Mouse (Mus musculus) megakaryocyte, adult 5-6 weeks (primary cell): Measurements from ENCODE around the gene Sgf29. TPM values are rescaled to one million over a fixed set of nuclear protein-coding genes. Genes with fewer than 3 reads are reported as not detected.

Source experiments
- ATAC-seq: 2 replicates; pipeline ENCODE4 v1.8.0; 2016; ENCODE audit warnings: mild to moderate bottlenecking, inconsistent platforms; ENCODE audit not compliant: poor library complexity, severe bottlenecking
- total RNA-seq, 2 experiments: library from RNA; stranded (forward) in 1 of 2; stranded (reverse) in 1 of 2; fragments of 153-499, 151-499 nt in 1 of 2; fragments of 221-1000, 200-1000 nt in 1 of 2; gene quantifications; 2 replicates each; pipeline versions ENCODE4 v1.2.3 to v1.2.4; 2015 to 2017

Gene Sgf29
- total RNA-seq, 2 experiments from 2014 or later, result 35.5 to 42.1 TPM

GRCm38 (mm10) chr7:126702861-126703756, 54.0 kb downstream of the Sgf29 start:
- ATAC-seq, result no peak

GRCm38 (mm10) chr7:126703757-126704077, 54.6 kb downstream of the Sgf29 start:
- ATAC-seq, result no peak

GRCm38 (mm10) chr7:126704121-126704980, 55.2 kb downstream of the Sgf29 start:
- ATAC-seq, result peak; percentile 64

- peak; percentile 7; the same call in 1 of the 2 replicates for ATAC-seq
Measured at GRCm38 (mm10) chr7:126707442-126708174, 58.5 kb downstream of the Sgf29 start, which contains the start of gene Coro1a. Coro1a (minus strand) TSS chr7:126707787.

- ATAC-seq, result no peak
Measured at GRCm38 (mm10) chr7:126708175-126708952, 59.3 kb downstream of the Sgf29 start.

GRCm38 (mm10) chr7:126710266-126710665, 61.2 kb downstream of the Sgf29 start:
- 0 out of 2 replicates have a peak, but pooled peaks have one; percentile 35 for ATAC-seq

GRCm38 (mm10) chr7:126711910-126712309, 62.8 kb downstream of the Sgf29 start:
- ATAC-seq, result no peak

GRCm38 (mm10) chr7:126715679-126716078, 66.6 kb downstream of the Sgf29 start:
- no peak for ATAC-seq

- no peak for ATAC-seq
Measured at GRCm38 (mm10) chr7:126717566-126717965, 68.5 kb downstream of the Sgf29 start.

- no peak for ATAC-seq
Measured at GRCm38 (mm10) chr7:126718787-126719337, 69.8 kb downstream of the Sgf29 start.

GRCm38 (mm10) chr7:126721635-126722034, 72.5 kb downstream of the Sgf29 start:
- peak; percentile 74 for ATAC-seq

Other genes starting within 250 kb of the Sgf29 start
- 0.20 and 1.1 TPM in 2 replicates for gene Cd19, start 234.4 kb upstream of the Sgf29 start, total RNA-seq (2015)
- gene Cd19, start 234.4 kb upstream of the Sgf29 start, total RNA-seq (2017), result 0.24 TPM in 1 of 2 replicates, not detected in the other
- 6.7 and 6.8 TPM in 2 replicates for gene Rabep2, start 220.6 kb upstream of the Sgf29 start, total RNA-seq (2015)
- gene Rabep2, start 220.6 kb upstream of the Sgf29 start, total RNA-seq (2017), result 21.4 and 25.0 TPM in 2 replicates
- gene Atp2a1, start 186.2 kb upstream of the Sgf29 start, total RNA-seq (2015), result 0.07 and 0.52 TPM in 2 replicates
- not detected in 2 replicates for gene Atp2a1, start 186.2 kb upstream of the Sgf29 start, total RNA-seq (2017)
- gene Sh2b1, start 173.9 kb upstream of the Sgf29 start, total RNA-seq (2015), result 18.2 and 20.6 TPM in 2 replicates
- 9.9 and 10.6 TPM in 2 replicates for gene Sh2b1, start 173.9 kb upstream of the Sgf29 start, total RNA-seq (2017)
- 40.2 and 44.3 TPM in 2 replicates for gene Tufm, start 161.9 kb upstream of the Sgf29 start, total RNA-seq (2015)
- 33.8 and 44.9 TPM in 2 replicates for gene Tufm, start 161.9 kb upstream of the Sgf29 start, total RNA-seq (2017)
- 75.5 and 84.4 TPM in 2 replicates for gene Atxn2l, start 145.9 kb upstream of the Sgf29 start, total RNA-seq (2015)
- 26.1 and 40.5 TPM in 2 replicates for gene Atxn2l, start 145.9 kb upstream of the Sgf29 start, total RNA-seq (2017)
- gene Eif3c, start 82.9 kb upstream of the Sgf29 start, total RNA-seq (2015), result 110 and 121 TPM in 2 replicates
- gene Eif3c, start 82.9 kb upstream of the Sgf29 start, total RNA-seq (2017), result 131 and 143 TPM in 2 replicates
- 27.6 and 30.3 TPM in 2 replicates for gene Apobr, start 64.4 kb upstream of the Sgf29 start, total RNA-seq (2015)
- gene Apobr, start 64.4 kb upstream of the Sgf29 start, total RNA-seq (2017), result 98.7 and 99.5 TPM in 2 replicates
- 106 and 118 TPM in 2 replicates for gene Cln3, start 63.5 kb upstream of the Sgf29 start, total RNA-seq (2015)
- 59.5 and 77.8 TPM in 2 replicates for gene Cln3, start 63.5 kb upstream of the Sgf29 start, total RNA-seq (2017)
- gene Il27, start 54.4 kb upstream of the Sgf29 start, total RNA-seq (2015), result 2.5 and 2.9 TPM in 2 replicates
- 3.0 and 4.8 TPM in 2 replicates for gene Il27, start 54.4 kb upstream of the Sgf29 start, total RNA-seq (2017)
- 54.7 and 61.4 TPM in 2 replicates for gene Nupr1, start 18.4 kb upstream of the Sgf29 start, total RNA-seq (2015)
- 108 and 126 TPM in 2 replicates for gene Nupr1, start 18.4 kb upstream of the Sgf29 start, total RNA-seq (2017)
- gene Sult1a1, start 27.1 kb downstream of the Sgf29 start, total RNA-seq (2015), result 4.8 and 6.6 TPM in 2 replicates
- 6.6 and 6.9 TPM in 2 replicates for gene Sult1a1, start 27.1 kb downstream of the Sgf29 start, total RNA-seq (2017)
- gene Bola2, start 46.1 kb downstream of the Sgf29 start, total RNA-seq (2015), result 49.8 and 60.5 TPM in 2 replicates
- gene Bola2, start 46.1 kb downstream of the Sgf29 start, total RNA-seq (2017), result 106 and 161 TPM in 2 replicates
- 4.1 and 6.0 TPM in 2 replicates for gene Slx1b, start 46.5 kb downstream of the Sgf29 start, total RNA-seq (2015)
- 4.7 and 5.9 TPM in 2 replicates for gene Slx1b, start 46.5 kb downstream of the Sgf29 start, total RNA-seq (2017)
- gene Coro1a, start 58.5 kb downstream of the Sgf29 start, total RNA-seq (2015), result 1,020 and 1,059 TPM in 2 replicates
- gene Coro1a, start 58.5 kb downstream of the Sgf29 start, total RNA-seq (2017), result 1,317 and 1,554 TPM in 2 replicates
- gene Mapk3, start 110.3 kb downstream of the Sgf29 start, total RNA-seq (2015), result 173 and 177 TPM in 2 replicates
- gene Mapk3, start 110.3 kb downstream of the Sgf29 start, total RNA-seq (2017), result 88.3 and 91.1 TPM in 2 replicates
- 26.8 and 37.3 TPM in 2 replicates for gene Gdpd3, start 117.0 kb downstream of the Sgf29 start, total RNA-seq (2015)
- 57.9 and 71.4 TPM in 2 replicates for gene Gdpd3, start 117.0 kb downstream of the Sgf29 start, total RNA-seq (2017)
- gene Ypel3, start 127.6 kb downstream of the Sgf29 start, total RNA-seq (2015), result 196 and 200 TPM in 2 replicates
- gene Ypel3, start 127.6 kb downstream of the Sgf29 start, total RNA-seq (2017), result 91.7 and 117 TPM in 2 replicates
- 0.68 and 1.0 TPM in 2 replicates for gene Tbx6, start 132.2 kb downstream of the Sgf29 start, total RNA-seq (2015)
- gene Tbx6, start 132.2 kb downstream of the Sgf29 start, total RNA-seq (2017), result 0.98 and 0.99 TPM in 2 replicates
- gene Ppp4c, start 143.2 kb downstream of the Sgf29 start, total RNA-seq (2015), result 186 and 196 TPM in 2 replicates
- gene Ppp4c, start 143.2 kb downstream of the Sgf29 start, total RNA-seq (2017), result 139 and 154 TPM in 2 replicates
- not detected in 2 replicates for gene Fam57b, start 148.4 kb downstream of the Sgf29 start, total RNA-seq (2015)
- not detected in 2 replicates for gene Fam57b, start 148.4 kb downstream of the Sgf29 start, total RNA-seq (2017)
- not detected in 2 replicates for gene 4930451I11Rik, start 182.3 kb downstream of the Sgf29 start, total RNA-seq (2015)
- gene 4930451I11Rik, start 182.3 kb downstream of the Sgf29 start, total RNA-seq (2017), result not detected in 2 replicates
- gene Doc2a, start 198.1 kb downstream of the Sgf29 start, total RNA-seq (2015), result not detected in 2 replicates
- not detected in 2 replicates for gene Doc2a, start 198.1 kb downstream of the Sgf29 start, total RNA-seq (2017)
- 14.6 and 22.0 TPM in 2 replicates for gene Hirip3, start 212.7 kb downstream of the Sgf29 start, total RNA-seq (2015)
- 147 and 164 TPM in 2 replicates for gene Hirip3, start 212.7 kb downstream of the Sgf29 start, total RNA-seq (2017)
- gene Ino80e, start 213.1 kb downstream of the Sgf29 start, total RNA-seq (2015), result 42.5 and 51.5 TPM in 2 replicates
- gene Ino80e, start 213.1 kb downstream of the Sgf29 start, total RNA-seq (2017), result 21.3 and 46.4 TPM in 2 replicates
- 14.3 and 19.0 TPM in 2 replicates for gene Taok2, start 235.4 kb downstream of the Sgf29 start, total RNA-seq (2015)
- gene Taok2, start 235.4 kb downstream of the Sgf29 start, total RNA-seq (2017), result 26.8 and 32.0 TPM in 2 replicates